Mouse (Mus musculus) ES-E14 (cell line): ENCODE measurements around the gene Taf9.

Experiments used
- CHD2 ChIP-seq: IDR thresholded peaks from 2 replicates; pipeline ENCODE4 v1.6.1; 2014; ENCODE audit warnings: mild to moderate bottlenecking, low read depth, low read length, inconsistent platforms
- HCFC1 ChIP-seq: IDR thresholded peaks from 2 replicates; pipeline ENCODE4 v1.6.1; 2012; ENCODE audit warnings: low read length, inconsistent platforms, borderline replicate concordance; ENCODE audit not compliant: insufficient read depth
- MAFK ChIP-seq: IDR thresholded peaks from 2 replicates; pipeline ENCODE4 v1.6.1; 2014; ENCODE audit warnings: mild to moderate bottlenecking, low read depth, low read length, inconsistent platforms; ENCODE audit not compliant: insufficient read depth
- ZC3H11A ChIP-seq: IDR thresholded peaks from 2 replicates; pipeline ENCODE4 v1.6.1; 2012; ENCODE audit warnings: low read depth, mild to moderate bottlenecking, inconsistent platforms, low read length, borderline replicate concordance
- ZNF384 ChIP-seq: IDR thresholded peaks from 2 replicates; pipeline ENCODE4 v1.6.1; 2012; ENCODE audit warnings: low read depth, low read length, inconsistent platforms

DNA sequence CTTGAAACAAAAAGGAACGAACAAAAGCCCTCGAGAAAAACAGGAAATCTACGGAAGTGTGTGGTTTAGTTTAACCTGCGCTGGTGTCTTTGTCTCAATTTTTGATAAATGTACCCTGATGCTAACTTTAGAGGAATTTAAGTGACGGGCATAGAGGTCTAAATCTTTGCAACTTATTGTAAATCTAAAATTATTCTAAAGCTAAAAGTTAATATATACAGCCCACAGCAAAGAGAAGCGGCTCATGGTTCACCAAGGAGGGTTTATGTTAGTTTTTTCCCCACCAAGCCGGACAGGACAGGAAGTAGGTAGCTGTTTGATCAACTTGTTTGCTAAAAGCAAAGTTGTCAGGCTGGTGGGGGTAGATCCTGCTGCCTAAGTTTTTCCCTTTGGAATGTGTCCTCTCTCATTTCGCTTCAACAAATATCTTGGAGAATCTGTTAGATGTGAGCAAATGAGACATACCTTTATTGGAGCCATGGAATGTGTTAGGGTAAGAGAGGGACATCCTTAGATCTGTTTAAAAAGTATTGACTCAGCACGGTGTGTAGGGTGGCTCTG is 18.9 kb downstream of the Taf9 start:
- TF ChIP-seq ZC3H11A (no peak), MAFK (no peak), CHD2 (no peak), HCFC1 (no peak), ZNF384 (no peak)
